Mouse (Mus musculus) gastrocnemius, postnatal 10 days (tissue): ENCODE measurements at regions not wholly inside any gene's neighbourhood (a gene's known extent, or its start where the extent isn't known, plus 50 kb on each side); places are given as distances from the start of the nearest gene placed in this dataset.

ENCODE experiments used
- DNase-seq: peaks from one replicate; pipeline ENCODE4 v3.0.0; 2021; ENCODE audit warnings: mixed read lengths

DNA sequence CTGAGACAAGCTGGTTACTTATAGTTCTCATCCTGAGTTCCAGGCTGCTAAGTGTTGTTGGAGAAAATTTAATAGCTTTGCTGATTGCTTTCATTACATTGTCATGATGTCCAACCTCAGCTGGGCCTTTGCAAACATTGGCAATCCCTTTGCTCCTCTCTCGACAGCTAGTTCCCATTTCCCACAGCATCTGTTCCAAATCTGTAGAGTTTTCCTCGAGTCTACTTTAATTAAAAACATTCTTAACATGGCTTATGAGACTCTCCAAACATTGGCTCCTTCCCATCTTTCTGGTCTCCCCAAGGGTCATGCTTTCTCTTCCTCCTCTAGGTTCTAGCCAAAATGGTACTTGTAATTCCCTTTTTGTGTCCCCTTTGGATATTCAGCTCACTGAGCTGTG, 672.6 kb upstream of the Gm8797 start:
- no peak for DNase-seq

DNA sequence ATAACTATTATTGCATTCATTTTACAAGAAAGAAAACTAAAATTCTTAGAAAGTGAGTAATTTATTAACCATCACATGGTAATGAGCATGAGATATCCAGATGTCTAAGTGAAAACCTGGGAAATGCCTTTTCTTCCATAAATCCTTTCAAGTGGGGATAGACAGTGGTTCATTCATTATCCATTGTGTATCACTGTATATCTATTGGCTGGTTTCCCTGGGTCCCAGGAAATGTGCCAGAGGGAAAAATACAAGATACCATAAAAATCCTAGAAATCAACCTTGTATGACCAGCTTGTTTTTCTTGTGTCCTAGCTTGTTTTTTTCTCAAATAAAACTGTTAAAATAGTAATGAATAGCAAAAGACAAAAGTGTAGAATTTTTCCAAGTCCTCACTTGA, 663.9 kb upstream of the Gm8797 start:
- DNase-seq, result no peak

DNA sequence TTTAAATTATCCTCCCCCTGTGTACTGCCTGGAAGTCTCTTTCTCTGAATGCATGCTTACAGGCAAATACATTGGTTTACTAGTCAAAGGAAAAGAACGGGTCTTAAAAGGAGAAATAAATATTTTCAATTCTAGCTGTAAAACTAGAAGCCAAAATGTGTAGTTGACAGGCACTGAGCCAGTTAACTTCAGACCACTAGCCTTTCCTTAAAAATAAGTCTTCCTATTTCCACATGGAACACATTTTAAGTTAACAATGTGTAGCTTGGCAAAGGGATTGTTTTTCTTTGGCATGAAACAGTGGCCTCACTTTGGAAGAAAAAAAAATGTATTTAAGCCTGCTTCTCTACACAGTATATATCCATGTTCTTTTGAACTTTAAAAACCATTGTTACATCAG, 661.7 kb upstream of the Gm8797 start:
- no peak for DNase-seq

DNA sequence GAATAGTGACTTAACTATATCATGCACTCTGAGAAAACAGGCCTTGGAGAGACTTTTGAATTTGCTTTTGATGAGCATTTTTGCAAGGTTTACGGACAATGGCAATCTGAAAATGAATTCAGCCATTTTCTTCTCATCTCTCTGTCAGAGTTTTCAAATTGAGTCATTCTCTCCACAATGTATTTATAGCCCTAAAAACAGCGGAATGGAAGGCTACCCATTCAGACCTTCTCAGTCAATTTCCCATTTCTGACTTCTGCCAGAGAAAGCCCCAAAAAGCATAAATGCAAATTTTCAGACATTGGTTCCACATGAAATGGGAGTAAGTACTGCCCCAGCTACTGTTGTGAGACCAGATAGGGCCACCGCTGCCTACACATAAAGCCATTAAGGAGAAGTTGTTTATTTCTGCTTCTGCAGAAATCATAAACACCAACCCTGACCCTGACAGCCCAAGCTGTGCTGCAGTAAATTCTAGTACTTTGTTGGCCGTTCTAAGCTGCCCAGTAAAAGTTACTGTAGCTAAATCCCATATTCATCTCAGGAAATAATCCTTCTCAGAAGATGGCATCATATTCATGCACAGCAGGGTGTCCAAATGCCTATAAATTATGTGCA, 661.1 kb upstream of the Gm8797 start:
- no peak for DNase-seq

DNA sequence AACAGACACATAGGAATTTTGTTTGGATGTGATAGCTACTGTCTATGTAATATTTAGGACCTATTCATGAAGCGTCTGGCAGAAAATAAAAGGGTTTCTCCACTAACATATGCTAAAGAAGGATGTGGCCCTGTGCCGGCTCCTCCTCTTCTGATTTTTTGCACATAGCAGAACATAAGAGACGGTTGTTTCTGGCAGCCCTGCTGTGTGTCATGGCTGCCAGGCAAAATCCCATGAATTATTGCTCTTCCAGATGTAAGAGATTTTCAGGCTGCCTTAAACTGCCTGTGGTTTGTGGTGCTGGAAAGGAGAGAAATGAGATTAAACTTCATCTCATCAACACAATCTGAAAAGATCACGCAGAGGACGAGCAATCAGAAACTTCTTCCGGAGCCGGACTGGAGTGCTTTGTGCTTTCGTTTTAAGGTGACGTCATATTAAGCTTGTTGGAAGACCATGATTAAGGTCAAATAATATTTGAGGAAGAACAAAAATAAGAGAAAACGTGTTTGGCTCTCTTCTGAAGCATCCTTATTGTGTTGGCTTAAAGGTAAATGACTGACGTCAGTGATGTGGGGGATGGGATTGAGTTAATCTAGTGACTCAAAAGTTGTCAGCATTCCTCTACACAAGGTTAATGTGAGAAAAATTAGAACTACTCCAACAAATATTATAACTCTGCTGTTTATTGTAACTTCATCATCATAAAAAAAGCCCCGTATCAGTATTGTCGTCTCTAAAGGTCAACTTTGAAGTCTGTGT, 660.3 kb upstream of the Gm8797 start:
- DNase-seq, result peak; percentile 9

DNA sequence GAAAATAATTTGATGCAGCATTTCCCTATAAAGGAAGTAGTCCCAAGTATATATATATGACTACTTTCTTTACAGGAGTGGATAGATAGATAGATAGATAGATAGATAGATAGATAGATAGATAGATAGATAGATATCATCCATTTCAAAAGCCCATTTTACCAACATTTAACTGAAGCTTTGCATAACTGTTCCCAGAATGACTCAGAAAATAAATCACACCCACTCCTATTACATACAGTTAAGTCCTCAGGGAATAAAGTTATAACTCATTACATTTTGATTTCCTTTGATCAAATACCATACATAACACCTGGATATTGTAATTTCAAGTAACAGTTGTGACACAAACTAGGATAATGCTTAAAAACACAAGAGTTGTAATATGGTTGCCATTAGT, 659.6 kb upstream of the Gm8797 start:
- DNase-seq, result no peak
